Mouse (Mus musculus): ENCODE data around the gene Bri3.

DNA sequence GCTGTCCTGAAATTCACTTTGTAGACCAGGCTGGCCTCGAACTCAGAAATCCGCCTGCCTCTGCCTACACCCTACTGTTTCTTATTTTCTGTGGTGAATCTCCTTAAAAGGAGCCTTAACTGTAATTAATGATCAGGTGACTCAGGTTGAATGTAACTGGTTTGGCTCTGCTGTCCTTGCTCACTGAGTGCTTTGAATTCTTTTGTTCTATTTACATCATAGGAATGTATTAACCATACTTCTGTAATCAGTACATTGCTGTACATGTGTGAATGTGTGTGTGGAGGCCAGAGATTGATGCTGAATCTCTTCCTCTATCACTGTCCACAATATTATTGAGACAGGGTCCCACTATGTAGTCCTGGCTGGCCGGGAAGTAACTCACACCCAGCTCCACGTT, 64.7 kb downstream of the Bri3 start:
- TF ChIP-seq CTCF (IDR thresholded peaks at IDR 0.05; ENCODE audit: borderline replicate concordance, insufficient read depth, low read length) (no peak), POLR2A (IDR thresholded peaks at IDR 0.05; ENCODE audit: low read depth, low read length) (no peak)
